Mouse (Mus musculus) Muller cell, postnatal 12 days (primary cell): Measurements from ENCODE around the gene Rps11.
"Not testable (repeated sequence)": the region's sequence is repeated elsewhere in the genome, so short reads cannot be mapped to it uniquely, and the experiment has no call there.

Experiments
- DNase-seq: peaks from one replicate; pipeline ENCODE4 v3.0.0-alpha.2; 2015; ENCODE audit errors: inconsistent ontology term

The Rps11 gene

DNA sequence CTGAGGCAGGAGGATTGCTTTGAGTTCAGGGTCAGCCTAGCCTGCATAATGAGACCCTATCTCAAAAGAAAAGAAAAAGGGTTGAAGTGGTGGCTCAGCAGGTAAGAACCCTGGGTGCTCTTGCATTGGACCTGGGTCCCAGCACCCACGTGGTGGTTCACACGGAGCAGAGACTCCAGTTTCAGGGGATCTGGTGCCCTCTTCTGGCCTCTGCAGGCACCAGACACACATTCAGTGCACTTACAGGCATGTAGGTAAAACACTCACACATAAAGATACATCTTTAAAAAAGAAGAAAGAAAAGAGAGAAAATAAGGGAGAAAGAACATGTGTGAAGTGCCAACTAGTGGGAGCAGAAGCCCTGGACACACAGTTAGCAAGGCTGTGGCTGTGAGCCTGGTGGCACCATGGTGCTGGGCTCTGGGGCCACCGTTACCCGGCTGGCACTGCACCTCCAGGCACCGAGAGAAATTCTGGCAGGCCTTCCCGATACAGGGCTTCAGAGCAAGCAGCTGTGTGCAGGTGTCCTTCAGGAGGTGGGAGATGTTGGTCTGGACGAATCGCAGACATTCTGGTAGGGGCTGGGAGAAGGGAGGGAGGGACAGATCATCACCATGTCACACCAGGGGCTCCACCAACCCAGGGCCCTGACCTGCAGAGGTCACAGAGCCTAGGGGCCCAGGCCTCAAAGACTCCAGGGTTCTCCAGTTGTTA is 9.4 kb upstream of the Rps11 start:
- no peak for DNase-seq

DNA sequence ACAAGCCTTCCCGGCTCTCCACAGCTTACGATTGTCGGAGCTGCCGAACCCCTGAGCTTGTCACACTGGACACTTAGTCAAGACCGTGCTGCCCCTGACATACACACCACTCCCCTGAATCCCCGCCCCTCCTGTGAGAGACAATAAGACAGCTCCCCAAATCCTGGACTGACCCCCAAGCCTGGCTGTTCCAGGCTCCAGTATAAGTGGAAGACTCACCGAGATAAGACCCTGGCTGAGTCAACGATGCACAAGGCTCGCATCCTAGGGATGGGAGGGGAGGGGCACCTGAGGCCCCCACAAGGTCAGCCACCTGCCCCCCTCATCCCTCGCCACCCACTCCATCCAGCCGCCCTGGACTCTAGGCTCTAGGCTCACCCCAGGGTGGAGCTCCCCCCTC is 7.6 kb upstream of the Rps11 start:
- DNase-seq, result no peak

DNA sequence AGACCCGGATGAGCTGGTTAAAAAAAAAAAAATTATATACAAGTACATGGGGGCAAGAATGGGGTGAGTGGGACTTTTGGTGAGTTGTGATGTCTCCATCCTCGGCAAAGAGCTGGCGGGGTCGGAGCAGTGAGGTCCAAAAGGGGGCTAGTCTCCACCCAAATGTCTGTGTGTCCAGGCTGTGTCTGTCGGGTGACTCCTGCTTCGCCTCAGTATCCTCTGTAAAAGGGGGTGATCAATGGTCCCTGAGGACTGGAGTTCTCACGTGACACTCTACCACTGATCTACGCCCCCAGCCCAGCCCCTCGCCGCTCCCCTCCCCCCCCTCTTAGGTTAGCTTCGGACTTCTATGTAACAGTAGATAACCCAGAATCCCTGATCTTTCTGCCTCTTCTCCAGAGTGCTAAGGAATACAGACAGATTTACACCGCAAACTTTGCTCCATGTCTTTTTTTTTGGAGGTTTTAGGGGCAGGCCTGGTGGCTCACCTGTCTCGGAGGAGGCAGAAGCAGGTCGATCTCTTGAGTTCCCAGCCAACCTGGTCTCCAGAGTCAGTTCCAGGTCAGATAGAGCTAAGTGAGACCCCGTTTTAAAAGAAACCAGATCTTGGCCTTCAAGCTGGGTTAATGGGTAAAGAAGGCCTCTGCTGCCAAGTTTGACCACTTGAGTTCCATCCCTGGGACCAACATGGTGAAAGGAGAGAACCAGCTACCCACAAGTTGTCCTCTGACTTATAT is 5.7 kb upstream of the Rps11 start:
- DNase-seq, result no peak

DNA sequence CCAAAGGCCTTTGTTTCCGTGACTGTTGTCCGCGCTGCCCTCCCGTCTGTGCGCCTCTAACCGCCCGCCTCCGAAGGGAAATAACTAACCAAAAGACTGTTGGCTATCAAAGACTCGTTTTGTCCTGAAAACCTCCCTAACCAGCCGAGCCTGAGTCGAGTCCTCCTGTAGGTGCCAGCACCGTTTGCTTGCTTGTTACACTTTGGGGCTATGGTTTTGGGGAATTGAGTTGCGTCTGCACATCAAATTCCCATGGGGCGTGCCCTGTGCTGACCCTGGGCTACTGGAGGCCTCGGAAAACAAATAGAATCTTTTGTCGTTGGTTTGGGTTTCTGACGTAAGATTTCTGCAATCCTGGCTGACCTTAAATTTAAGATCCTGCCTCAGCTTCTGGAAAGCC is 5.1 kb upstream of the Rps11 start:
- no peak for DNase-seq

DNA sequence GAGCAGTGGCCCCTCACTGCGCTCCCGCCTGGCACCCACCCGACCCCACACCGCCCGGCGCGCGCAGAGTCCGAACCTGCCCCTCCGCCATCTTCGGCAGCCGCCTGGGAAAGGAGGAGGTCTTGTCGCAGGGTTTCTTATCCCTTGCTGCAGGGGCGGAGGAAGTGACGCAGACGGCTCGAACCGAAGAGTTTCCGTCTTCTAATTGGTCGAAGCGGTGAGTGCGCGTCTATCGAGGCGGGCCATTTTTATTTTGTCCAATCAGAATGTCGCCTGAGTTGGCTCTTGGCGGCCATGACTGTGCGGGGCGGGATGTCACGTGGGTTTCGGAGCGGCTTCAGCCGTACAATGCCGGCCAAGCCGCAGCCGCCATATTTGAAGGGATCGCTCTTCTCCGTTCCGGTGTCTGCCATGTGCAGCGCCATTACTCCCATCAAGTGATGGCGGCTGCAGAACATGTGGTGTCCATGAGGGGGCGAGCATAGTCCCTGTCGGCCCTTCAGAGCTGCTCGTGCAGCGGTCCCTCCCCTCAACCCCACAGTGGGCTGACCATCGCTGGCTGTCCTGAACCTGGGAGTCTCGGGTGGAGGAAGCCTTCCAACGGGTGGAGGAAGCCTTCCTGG is 4.5 kb upstream of the Rps11 start, which contains the start of gene Rpl13a:
TSS of gene Rpl13a (minus strand) at position 138 of the 623 bp plus-strand sequence.
- DNase-seq, result peak; percentile 97

DNA sequence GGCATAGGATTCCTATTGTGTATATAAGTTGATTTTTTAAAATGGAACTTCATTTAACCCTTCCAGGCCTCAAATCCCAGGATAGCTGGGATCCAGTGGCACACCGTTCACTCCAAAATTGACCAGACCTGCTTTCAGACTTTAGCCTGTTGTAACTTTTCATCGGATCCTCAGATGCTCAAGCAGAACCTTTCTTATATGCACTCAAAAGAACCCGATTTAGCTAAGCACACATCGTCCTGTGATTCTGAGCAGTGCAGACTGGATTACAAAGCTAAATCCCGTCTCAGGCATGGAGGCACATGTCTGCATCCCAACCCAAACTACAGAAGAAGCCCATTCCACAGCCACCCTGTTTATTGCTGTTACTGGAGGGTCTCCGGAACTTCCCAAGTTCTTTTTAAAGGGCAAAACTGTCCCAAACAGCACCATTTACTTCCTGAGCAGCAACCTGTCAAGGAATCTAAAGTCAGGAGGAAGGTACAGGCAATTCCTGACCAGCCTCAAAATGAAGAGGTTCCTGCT is 3.5 kb upstream of the Rps11 start:
- no peak for DNase-seq

DNA sequence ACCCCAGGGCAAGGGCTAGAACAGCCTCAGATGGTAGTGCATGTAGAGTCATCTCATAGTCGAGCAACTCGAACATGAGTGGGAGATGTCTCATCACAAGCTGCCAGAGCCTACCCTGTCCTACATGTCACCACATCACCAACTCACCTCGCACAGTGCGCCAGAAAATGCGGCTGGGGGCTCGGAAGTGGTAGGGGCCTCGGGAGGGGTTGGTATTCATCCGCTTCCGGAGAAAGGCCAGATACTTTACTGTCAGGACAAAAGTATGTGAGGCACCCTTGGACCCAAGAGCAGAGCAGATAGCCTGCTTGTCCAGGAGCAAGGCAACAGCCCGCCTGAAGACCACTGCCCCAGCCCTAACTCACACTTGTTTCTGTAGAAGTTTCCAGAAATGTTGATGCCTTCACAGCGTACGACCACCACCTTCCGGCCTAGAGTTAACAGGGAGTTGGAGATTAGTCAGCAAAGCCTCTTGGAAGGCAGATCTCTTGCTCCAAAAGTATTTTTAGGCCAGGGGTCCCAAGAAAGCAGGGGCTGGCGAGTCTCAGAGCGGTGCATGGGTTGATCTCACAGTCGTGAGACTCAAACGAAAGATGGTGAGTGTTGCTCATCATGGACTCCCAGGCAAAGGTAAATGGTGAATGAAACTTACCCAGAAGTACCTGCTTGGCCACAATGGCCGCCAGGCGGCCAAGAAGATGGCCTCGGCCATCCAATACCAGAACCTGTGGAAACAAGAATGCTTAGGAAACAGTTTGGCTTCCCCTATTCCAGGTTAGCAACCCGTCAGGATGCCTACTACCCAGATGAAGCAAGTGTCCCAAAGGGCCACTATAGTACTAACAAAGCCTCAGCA is 2.8 kb upstream of the Rps11 start:
- DNase-seq, result no peak

DNA sequence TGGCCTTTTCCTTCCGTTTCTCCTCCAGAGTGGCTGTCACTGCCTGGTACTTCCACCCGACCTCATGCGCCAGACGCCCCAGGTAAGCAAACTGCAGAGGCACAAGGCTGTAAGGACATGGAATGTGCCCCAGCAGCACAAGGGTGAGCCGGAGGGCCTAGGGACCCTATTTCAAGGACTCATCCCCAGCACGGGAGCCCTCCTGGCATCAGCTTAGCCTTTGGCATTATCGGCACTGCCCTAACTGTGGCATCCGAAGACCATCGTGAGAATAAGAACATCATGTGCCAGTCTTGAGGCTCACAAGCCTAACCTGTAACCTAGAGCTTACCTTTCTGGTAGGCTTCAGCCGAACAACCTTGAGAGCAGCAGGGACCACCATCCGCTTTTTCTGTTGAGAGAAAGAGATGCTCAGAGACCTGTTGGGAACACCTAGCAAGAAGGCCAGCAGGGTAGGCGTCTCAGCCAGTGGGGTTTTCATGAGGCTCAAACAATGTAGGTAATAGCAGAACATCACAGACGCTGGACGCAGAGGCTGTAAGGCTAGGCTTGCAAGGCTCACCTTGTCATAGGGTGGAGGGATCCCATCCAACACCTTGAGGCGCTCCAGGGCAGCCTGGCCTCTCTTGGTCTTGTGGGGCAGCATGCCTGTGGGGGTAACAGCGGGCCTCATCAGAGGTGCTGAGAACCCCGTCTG is 2.1 kb upstream of the Rps11 start:
- DNase-seq, result no peak

DNA sequence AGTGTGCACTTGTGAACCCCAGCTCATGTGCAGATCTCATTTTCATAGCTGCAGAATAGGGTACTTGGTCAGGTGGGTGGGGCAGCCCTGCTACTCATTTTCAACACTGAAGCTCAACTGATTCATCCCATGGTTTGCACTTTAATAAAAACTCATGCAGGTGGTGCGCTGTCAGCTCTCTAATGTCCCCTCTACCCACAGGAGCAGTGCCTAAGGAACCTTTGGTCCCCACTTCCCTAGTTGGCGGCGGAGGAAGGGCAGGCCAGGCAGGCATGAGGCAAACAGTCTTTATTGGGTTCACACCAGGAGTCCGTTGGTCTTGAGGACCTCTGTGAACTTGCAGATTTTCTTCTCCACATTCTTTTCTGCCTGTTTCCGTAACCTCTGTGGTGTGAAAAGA is 1.4 kb upstream of the Rps11 start:
- not testable (repeated sequence) for DNase-seq

DNA sequence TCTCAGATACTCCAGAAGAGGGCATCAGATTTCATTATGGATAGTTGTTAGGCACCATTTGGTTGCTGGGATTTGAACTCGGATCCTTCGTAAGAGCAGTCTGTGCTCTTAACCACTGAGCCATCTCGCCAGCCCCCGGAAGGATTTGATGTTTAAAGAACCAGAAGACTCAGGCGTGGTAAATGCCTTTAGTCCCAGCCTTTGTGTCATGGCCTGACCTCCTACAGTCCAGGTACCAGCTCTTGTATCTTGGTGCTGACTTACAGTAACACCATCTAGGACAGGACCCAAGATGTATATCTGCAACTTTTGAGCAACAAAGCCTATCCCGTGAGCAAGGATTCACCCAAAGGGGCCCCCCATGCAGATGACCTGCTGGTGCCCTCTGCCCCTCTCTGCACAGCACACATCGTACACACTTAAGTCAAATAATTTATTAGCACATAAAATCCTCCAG is 933 bp upstream of the Rps11 start:
- no peak for DNase-seq

DNA sequence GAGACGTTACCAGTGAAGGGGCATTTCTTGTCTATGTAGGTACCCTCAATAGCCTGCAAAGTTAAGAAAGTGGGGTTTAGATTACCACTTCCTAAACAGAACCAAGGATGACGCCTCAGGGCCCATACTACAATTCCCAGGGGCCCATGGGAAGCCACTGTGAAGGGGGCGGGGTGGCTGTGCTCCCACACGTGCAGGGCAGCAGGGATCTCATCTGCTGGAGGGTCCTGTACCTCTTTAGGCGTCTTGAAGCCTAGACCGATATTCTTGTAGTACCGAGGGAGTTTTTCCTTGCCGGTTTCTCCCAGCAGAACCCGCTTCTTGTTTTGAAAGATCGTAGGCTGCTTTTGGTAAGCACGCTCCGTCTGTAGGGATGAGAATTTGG is 1.1 kb downstream of the Rps11 start:
- DNase-seq, result peak; percentile 30

DNA sequence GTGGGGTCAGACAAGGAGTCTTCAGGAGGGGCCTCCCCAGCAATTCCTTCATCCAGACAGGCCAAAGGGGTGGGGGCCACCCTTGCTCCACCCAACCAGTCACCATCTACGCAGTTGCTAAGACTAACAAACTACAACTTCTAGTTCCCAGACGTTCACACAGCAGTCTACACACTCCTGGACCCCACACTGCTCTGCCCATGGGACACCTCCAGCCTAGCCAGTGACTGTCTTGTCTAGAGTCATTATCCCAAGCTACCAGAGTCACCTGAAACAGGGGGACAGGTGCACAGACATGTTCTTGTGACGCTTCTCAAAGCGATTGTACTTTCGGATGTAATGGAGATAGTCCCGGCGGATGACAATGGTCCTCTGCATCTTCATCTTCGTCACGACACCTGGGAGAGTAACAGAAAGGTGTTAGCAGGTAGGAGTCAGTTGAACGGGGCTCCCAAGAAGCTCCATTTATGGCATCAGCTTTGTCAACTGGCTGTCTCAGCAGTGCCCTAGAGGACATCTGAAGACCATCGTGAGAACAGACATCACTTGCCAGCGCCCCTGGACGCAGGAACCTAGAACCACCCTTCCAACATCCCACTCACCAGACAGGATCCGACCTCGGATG is 1.6 kb downstream of the Rps11 start:
- DNase-seq, result no peak

DNA sequence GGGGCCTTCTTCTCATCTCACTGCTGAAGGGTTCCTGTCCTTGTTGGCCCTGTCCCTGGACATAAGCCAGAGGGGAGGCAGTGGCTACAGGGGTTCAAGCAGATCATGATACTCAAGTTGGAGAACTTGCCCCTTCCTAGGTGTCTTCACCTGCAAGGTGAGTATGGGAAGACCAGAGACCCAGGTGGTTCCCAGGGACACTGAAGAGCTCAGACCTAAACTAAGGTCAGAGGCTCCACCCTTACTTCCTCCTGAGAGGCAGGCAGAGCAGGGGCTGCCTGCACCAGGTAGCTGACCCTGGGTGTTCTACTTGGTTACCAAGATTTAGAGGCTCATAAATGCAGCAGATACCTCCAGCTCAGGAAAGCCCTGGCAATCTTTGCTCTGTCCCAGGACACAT is 2.3 kb downstream of the Rps11 start:
- DNase-seq, result no peak

DNA sequence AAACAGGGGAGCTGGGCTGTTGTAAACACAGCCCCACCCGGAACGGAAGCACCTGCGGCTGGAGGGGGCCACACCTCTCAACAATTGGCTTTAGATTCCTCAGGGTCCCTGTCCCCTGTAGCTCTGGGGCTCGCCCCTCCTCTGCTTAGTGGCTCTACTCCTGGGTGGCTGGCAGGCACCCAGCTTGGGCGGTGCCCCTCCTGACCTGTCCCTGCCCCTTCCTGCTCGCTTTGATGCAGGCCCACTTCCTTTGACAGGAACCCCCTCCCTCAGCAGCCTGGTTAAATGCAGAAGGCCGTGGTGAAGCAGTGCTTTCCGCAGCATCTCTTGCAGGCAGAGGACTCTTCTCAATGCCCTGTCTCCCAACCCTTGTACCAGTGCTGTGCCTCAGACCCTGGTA is 2.8 kb downstream of the Rps11 start:
- no peak for DNase-seq

DNA sequence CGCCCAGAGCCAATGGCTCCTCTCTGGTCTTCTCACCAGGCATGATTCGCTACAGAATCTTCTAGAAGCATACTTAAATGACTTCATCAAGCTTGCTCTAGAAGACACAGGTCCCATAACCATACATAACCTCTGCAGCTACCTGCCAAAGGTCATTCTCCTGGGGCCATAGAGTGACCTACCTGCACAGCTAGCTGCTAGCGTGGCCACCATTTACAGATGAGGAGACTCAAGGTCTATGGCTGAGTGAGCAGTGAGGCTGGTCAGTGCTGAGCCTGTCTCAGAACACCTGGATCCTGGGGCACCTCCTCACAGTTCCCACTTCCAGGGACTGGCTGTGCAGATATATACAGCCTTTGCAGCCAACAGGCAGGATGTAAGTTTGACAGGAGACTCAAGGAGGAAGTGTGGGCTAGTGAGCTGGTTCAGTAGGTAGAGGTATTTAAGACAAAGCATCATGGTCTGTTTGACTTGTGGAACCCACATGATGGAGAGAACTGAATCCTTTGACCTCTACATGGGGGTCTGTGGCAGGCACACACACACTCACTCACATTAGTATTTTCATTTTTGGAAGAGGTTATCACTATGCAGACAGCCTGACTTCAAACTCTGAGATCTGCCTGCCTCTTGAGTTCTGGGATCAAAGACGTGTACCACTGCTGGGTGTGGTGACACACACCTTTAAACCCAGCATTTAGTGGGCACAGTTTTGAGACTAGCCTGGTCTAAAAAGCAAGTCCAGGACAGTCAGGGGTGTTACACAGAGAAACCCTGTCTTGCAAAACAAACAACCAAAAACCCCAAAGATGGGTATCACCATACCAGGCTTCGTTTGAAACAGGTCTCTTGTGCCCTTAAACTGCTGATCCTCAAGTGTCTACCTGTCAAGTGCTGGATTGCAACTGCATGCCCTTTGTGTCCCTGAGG is 4.2 kb downstream of the Rps11 start:
- no peak for DNase-seq

DNA sequence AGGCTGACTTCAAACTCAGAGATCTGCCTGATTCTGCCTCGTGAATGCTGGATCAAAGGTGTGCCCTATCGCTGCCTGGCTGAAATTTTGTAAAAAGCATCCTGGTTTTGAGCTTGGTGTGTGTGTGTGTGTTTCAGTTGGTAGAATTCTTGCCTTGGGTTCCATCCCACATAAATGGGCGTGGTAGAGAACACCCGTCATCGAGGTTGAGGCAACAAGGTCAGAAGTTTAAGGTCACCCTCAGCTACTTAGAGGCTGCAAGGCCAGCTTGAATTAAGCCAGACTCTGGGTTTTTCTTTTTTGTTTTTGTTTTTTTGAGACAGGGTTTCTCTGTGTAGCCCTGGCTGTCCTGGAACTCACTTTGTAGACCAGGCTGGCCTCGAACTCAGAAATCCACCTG is 5.9 kb downstream of the Rps11 start:
- no peak for DNase-seq

DNA sequence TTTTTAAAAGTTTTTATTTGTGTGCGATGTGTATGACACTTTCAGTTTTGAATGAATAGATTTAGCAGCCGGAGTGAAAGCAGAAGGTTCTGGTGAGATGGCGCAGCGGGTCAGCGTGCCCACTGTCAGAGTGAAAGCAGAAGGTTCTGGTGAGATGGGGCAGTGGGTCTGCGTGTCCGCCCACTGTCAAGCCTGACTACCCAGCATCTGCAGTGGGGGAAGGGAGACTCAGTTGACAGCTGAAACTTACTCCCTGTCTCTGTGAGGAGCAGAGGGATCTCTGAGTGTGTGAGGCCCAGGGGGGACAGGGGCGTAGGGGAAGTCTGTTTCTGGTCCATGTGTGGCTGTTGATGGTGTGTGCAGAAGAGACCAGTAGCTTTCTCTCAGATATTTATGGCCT is 6.7 kb downstream of the Rps11 start:
- no peak for DNase-seq

DNA sequence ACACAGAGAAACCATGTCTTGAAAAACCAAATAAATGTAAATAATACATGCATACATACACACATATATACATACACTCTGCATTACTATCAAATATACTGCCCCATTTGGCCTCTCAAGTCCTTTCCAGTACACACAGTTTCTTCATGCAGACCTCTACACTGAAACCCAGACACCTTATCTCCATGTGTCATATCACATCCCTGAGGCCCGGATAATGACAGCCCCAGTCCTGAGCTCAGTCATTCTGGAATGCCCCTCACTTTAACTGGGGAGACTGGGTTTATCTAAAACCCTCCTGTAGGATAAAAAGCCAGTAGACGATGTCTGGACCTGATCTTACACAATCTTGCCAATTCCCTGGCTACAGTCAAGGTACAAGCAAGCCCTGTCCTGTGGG is 10.8 kb downstream of the Rps11 start:
- no peak for DNase-seq

DNA sequence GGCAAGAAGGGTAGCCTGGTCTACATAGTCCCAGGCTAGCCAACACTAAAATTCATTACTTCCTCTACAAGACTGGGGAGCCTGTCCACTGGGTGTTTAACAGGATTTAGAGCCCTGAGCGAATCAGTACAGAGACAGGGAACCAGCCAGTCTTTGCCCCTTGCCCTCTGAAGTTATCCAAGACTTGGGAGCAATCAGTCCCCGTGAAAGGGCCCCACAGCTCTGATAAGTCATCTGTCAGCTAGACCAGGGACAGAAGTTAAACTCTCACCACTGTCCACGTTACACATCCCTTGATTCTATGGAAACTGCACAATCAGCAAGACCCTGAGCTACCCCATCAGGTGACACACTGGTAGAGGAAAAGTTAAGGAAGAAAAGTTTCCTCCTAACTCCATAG is 11.7 kb downstream of the Rps11 start:
- no peak for DNase-seq

DNA sequence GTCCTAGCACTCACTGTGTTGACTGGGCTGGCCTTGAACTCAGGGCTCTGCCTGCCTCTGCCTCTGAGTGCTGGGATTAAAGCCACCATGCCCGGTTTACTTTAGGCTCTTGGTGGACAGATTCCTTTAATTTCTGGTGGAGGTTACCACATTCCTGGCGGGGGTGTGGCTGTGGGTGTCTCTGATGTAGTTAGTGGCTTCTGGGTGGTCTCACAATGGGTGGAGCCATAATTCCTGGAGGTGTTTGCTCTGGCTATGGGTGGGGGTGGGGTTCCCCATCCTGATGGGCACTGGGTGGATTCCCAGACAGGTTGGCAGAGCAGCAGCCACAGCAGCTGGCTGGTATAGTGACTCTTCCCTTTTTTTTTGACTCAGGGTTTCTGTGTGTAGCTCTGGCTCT is 12.3 kb downstream of the Rps11 start:
- no peak for DNase-seq
